Mouse (Mus musculus) R1 (cell line): ENCODE results near the gene Gm20388.
"Not testable (repeated sequence)": the region's sequence is repeated elsewhere in the genome, so short reads cannot be mapped to it uniquely, and the experiment has no call there.

Source experiments
- DNase-seq: peaks from one replicate; pipeline ENCODE4 v3.0.0-alpha.2; 2018; ENCODE audit warnings: low read depth, low spot score

Gene Gm20388

GRCm38 (mm10) chr8:124021237-124022227, 4110.9 kb downstream of the Gm20388 start, which contains the start of the genes Taf5l and Urb2:
Gene Taf5l, minus strand, starts transcription at chr8:124021397.
Gene Urb2, plus strand, starts transcription at chr8:124021508.
- peak; percentile 92 for DNase-seq

DNA sequence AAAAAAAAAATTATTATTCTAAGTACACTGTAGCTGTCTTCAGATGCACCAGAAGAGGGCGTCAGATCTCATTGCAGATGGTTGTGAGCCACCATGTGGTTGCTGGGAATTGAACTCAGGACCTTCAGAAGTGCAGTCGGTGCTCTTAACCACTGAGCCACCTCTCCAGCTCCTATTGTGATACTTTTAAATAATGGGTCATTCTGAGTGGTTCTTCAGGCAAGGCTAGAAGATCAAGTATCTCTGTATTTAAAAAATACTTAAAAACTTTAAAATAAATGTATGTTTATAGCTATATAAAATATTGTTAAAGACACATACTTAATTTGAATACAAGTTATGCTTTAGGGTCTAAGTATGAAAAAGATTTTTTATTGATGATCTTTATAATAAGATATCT, 4115.6 kb downstream of the Gm20388 start:
- DNase-seq, result not testable (repeated sequence)

DNA sequence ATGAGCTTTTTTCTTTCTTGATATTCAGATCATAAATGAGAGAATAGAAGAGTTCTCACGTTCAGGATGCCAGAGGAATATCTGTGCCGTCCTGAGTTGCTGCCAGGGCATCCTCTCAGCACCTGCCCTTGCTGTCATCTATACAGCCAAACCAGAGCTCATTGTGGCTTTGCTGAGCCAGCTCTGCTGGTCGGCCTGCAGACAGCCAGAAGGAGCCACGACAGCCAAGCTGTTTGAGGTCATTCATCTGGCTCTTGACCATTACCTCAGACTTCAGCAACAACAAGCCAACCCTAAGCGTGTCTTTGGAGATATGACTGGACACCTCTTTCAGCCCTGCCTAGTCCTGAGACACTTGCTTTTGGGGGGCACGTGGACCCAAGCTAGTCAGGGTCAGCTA, 4117.2 kb downstream of the Gm20388 start:
- DNase-seq, result no peak

DNA sequence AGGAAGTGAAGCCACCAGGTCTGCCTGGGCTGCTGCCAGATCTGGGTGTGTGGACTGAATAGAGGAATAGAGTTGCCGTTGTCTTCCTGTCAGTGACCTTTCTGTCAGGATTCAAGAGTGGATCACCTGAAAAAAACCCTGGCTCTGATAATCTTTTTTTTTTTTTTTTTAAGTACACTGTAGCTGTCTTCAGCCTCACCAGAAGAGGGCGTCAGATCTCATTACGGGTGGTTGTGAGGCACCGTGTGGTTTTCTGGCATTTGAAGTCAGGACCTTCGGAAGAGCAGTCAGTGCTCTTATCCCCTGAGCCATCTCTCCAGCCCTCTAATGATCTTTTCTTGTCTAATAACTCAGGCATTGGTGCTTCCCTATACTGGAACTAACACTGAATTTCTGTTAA, 4122.8 kb downstream of the Gm20388 start:
- no peak for DNase-seq

GRCm38 (mm10) chr8:124038121-124038520, 4127.5 kb downstream of the Gm20388 start:
- no peak for DNase-seq

DNA sequence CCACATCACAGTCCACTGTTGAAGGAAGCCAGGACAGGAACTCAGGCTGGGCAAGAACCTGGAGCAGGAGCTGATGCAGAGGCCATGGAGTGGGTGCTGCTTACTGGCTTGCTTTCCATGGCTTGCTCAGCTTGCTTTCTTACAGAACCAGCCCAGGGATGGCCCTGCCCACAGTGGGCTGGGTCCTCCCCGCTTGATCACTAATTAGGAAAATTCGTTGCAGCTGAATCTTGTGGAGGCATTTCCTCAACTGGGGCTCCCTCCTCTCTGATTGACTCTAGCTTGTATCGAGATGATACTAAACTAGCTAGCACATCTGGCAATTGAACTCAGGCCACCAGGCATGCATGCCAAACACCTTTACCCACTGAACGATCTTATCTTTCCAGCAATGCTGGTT, 4128.7 kb downstream of the Gm20388 start:
- no peak for DNase-seq

DNA sequence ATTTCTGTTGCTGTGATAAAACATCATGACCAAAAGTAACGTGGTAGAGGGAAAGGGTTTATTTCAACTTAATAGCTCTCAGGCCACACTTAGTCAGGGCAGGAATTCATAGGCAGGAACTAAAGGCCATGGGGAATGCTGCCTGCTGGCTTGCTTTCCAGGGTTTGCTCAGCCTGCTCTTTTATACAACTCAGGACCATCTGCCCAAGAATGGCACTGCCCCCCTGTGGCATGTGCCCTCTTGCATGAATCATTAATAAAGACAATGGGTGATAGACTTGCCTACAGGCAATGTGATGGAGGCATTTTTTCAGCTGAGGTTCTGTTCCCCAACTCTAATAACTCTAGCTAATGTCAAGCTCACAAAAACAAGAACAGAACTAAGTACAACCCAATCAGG, 4131.6 kb downstream of the Gm20388 start:
- DNase-seq, result no peak

DNA sequence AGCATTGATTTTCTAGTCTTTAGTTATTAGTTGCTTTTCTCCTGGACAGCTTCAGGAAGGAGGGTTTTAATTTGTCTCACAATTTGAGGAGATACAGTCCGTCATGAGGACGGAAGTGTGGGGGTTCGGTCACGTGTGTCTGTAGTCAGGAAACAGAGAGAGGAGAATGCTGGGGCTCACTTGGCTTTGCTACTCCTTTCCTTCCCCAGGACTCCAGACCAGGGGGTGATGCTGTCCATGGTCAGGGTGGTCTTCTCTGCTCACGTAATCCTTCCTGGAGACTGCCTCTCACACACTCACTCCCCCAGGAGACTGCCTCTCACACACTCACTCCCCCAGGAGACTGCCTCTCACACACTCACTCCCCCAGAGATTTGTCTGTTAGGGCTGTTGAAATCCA, 4133.8 kb downstream of the Gm20388 start:
- no peak for DNase-seq

- DNase-seq, result no peak
Observed at GRCm38 (mm10) chr8:124044931-124045330, 4134.3 kb downstream of the Gm20388 start.

- DNase-seq, result no peak
Observed at GRCm38 (mm10) chr8:124045856-124046255, 4135.2 kb downstream of the Gm20388 start.

DNA sequence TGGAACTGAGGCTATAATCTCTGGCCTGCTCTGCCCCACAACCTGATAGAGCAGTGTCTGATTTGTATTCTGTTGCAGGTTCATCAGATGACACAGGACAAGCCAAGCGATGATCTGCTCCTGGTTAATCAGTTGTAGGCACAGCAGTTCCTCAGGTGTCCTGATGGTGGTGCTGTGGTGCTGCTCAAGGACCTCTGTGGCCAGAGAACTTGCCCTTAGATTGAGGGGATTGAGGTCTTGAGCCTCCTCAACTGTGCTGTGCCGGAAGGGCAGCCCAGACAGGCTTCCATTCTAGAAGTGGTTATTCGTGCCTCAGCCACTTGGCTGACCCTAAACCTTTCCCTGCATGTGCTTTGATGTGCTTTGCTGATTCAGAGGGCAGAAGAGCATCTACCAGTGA, 4141.5 kb downstream of the Gm20388 start:
- DNase-seq, result peak; percentile 72

DNA sequence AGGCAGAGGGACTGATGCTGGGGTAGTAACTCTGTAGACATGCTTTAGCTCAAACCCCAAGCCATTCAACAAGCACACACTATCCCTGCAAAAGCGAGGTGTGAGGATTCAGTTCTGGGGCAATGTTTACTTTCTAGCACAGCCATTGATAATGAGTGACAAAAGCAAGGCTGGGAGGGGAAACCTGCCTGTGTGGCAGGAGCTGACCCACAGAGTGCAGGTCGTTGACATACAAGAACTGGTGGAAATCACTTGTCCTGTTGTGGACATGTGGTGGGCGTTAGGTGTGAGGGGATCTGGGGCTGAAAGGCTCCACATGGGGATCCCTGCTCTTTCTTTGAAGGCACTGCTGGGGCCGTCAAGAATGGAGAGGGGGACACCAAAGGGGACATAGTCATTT, 4141.9 kb downstream of the Gm20388 start:
- DNase-seq, result no peak

GRCm38 (mm10) chr8:124056832-124057655, 4146.4 kb downstream of the Gm20388 start:
- DNase-seq, result no peak

- DNase-seq, result no peak
Observed at GRCm38 (mm10) chr8:124066325-124067058, 4155.9 kb downstream of the Gm20388 start.

- DNase-seq, result no peak
Observed at GRCm38 (mm10) chr8:124067059-124067750, 4156.6 kb downstream of the Gm20388 start.

- no peak for DNase-seq
Observed at GRCm38 (mm10) chr8:124070363-124071324, 4160.0 kb downstream of the Gm20388 start.

- no peak for DNase-seq
Observed at GRCm38 (mm10) chr8:124075977-124076376, 4165.3 kb downstream of the Gm20388 start.

- DNase-seq, result no peak
Observed at GRCm38 (mm10) chr8:124076416-124076815, 4165.8 kb downstream of the Gm20388 start.

- no peak for DNase-seq
Observed at GRCm38 (mm10) chr8:124077377-124077776, 4166.7 kb downstream of the Gm20388 start.

GRCm38 (mm10) chr8:124077998-124078397, 4167.4 kb downstream of the Gm20388 start:
- no peak for DNase-seq
